Mouse (Mus musculus) stomach, embryonic 16.5 days (tissue): ENCODE data around the gene Nxnl2. TPM values are rescaled to one million over a fixed set of nuclear protein-coding genes. Genes with fewer than 3 reads are reported as not detected.

ENCODE experiments used
- ATAC-seq: fragments of 200-750 bp; cut with Nextera tagmentation; 2 replicates; pipeline ENCODE4 v1.8.0; 2017; ENCODE audit warnings: moderate number of reproducible peaks, moderate TSS enrichment; ENCODE audit not compliant: insufficient read depth, low FRiP score
- H3K27ac ChIP-seq: fragments of 300-500 bp; sonication (generic); 2 replicates; pipeline ENCODE4 v1.5.1; 2014; ENCODE audit warnings: low read length
- H3K27me3 ChIP-seq: fragments of 300-500 bp; sonication (generic); 2 replicates; pipeline ENCODE4 v1.6.1; 2014; ENCODE audit warnings: low read length, control low read depth, mixed read lengths; ENCODE audit not compliant: control insufficient read depth, insufficient read depth
- H3K36me3 ChIP-seq: fragments of 300-500 bp; sonication (generic); 2 replicates; pipeline ENCODE4 v1.6.1; 2014; ENCODE audit warnings: low read length; ENCODE audit not compliant: control insufficient read depth, insufficient read depth
- H3K4me1 ChIP-seq: fragments of 300-500 bp; sonication (generic); 2 replicates; pipeline ENCODE4 v1.6.1; 2014; ENCODE audit warnings: low read length, control low read depth, mixed read lengths; ENCODE audit not compliant: control insufficient read depth, insufficient read depth
- H3K4me2 ChIP-seq: fragments of 300-500 bp; sonication (generic); 2 replicates; pipeline ENCODE4 v1.6.1; 2014; ENCODE audit warnings: low read depth, low read length, mixed read lengths
- H3K4me3 ChIP-seq: fragments of 300-500 bp; sonication (generic); replicated peaks from 2 replicates; pipeline ENCODE4 v1.5.1; 2014; ENCODE audit warnings: mild to moderate bottlenecking, low read length
- H3K9ac ChIP-seq: fragments of 300-500 bp; sonication (generic); 2 replicates; pipeline ENCODE4 v1.6.1; 2014; ENCODE audit warnings: low read length
- H3K9me3 ChIP-seq: fragments of 300-500 bp; sonication (generic); replicated peaks from 2 replicates; pipeline ENCODE4 v1.6.1; 2016; ENCODE audit warnings: low read length, control low read depth; ENCODE audit not compliant: control insufficient read depth
- WGBS: fragments of 180-500 bp; shearing (Covaris S2); extraction: QIAGEN DNeasy Blood & Tissue Kit; methylation state at CpG from one replicate; pipeline ENCODE4 v1.1.7; 2014; 5-methylcytosine and 5-hydroxymethylcytosine counted together
- polyA plus RNA-seq: library from polyadenylated mRNA; unstranded; fragments of >200 nt; fragmentation: Nextera tagmentation; extraction: Ambion mirVana; gene quantifications from 2 replicates; pipeline ENCODE4 v1.2.1, GENCODE M21; 2015

The Nxnl2 gene
- 1.3 and 1.5 TPM in 2 replicates for polyA plus RNA-seq

DNA sequence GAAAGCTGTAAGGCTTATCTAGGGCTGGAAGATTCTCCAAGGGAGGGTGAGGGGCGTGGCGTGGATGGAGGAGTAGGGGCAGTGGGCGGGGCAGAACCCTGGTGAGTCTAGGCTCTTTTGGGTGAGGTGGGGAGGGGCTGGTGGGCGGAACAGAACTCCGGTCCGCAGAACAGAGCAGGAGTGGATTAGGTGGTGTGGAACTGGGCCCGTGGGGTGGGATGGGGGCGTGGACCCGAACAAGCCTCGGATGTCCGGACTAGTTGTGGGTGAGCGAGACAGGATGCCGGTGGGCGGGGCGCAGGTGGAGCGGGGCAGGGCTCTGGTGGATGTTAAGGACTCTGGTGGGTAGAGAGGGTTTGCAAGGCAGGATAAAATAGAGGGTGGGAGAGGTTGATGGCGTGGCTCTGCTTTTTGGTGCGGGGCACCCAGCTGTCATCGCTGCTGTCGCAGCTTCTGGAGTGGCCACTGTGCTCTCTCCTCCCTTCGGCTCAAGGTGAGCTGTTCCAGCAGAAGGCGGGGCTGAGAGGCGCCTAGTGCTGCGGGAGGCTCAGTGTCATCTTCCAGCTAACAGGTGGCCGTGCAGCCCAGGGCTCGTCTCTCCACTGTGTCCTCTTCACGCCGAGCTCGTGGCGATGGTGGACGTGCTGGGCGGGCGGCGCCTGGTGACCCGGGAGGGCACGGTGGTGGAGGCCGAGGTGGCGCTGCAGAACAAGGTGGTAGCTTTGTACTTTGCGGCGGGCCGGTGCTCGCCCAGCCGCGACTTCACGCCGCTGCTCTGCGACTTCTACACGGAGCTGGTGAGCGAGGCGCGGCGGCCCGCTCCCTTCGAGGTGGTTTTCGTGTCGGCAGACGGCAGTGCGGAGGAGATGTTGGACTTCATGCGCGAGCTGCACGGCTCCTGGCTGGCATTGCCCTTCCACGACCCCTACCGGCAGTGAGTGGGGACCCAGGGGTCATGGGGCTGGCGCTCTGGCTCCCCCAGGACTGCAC, at the start of gene Nxnl2:
Gene Nxnl2, plus strand, starts transcription at position 332 of the 990 bp plus-strand sequence.
- WGBS: under 1% methylated on average over 64 of the region's 64 CpGs
- Histone ChIP-seq H3K4me2 (peak within 1 kb of the TSS; percentile 98), H3K4me3 (peak within 1 kb of the TSS; percentile 53), H3K27me3 (peaks cover 16% of the 10 kb centered on the region; the same call in 1 of the 2 replicates), H3K4me1 (peaks cover 10% of the 10 kb centered on the region), H3K27ac (no peak within 1 kb of the TSS), H3K36me3 (no peaks in the 10 kb centered on the region), H3K9me3 (no peaks in the 10 kb centered on the region), H3K9ac (peak within 1 kb of the TSS; percentile 58)
- peak; percentile 63 for ATAC-seq

DNA sequence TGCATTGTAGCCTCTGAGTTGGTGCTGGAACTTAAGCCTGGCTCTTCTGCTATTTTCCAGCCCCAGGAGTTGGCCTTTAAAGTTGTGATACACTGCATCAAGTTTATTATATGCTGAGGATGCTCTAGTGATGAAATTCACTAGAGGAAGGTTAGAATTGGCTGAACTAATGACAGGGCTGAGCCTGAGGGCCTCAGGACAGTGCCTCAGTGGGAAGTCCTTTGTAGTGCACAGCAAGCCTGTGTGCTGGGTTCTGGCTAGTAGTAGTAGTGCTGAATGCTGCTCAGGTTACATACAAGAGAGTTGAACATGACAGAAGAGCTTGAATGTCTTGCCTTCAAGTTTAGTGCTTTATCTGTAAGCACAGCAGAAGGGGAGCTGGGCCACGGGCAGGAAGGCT, 48.9 kb upstream of the Nxnl2 start:
- no peaks in the 10 kb centered on the region for H3K9me3 ChIP-seq
- H3K27ac ChIP-seq: no peak overlapping the region
- ATAC-seq: no peak
- no peaks in the 10 kb centered on the region for H3K27me3 ChIP-seq
- WGBS: 47% methylated on average over 1 of the region's 1 CpGs
- no peak overlapping the region for H3K4me3 ChIP-seq
- peaks cover 37% of the 10 kb centered on the region for H3K4me1 ChIP-seq
- no peak overlapping the region for H3K9ac ChIP-seq
- 0 out of 2 replicates have a peak, but pooled peaks cover 3% of the 10 kb centered on the region for H3K36me3 ChIP-seq
- H3K4me2 ChIP-seq: no peak overlapping the region

DNA sequence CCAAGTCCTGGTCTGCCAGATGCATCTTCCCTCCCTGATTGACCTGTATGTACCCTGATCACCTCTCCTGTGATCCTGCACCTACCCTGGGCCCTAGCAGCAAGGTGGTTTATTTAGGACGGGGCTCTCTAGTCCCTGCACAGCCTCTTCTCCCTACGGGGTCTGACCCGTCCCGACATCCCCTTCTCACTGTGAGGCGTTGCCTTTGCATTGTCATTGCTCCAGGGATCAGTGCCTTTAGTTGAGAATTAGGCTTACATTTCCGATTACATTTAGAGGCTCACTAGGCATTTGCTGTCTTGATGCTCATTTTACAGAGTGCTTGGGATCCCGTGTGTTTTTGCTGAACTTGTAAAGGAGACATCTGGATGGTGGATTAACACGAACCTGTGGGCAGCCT, 48.1 kb upstream of the Nxnl2 start:
- H3K27me3 ChIP-seq: no peaks in the 10 kb centered on the region
- ATAC-seq: no peak
- 82% methylated on average over 8 of the region's 8 CpGs for WGBS
- no peak overlapping the region for H3K9ac ChIP-seq
- 0 out of 2 replicates have a peak, but pooled peaks cover 3% of the 10 kb centered on the region for H3K36me3 ChIP-seq
- no peak overlapping the region for H3K4me2 ChIP-seq
- H3K4me1 ChIP-seq: peaks cover 36% of the 10 kb centered on the region
- H3K4me3 ChIP-seq: no peak overlapping the region
- no peak overlapping the region for H3K27ac ChIP-seq
- H3K9me3 ChIP-seq: no peaks in the 10 kb centered on the region

DNA sequence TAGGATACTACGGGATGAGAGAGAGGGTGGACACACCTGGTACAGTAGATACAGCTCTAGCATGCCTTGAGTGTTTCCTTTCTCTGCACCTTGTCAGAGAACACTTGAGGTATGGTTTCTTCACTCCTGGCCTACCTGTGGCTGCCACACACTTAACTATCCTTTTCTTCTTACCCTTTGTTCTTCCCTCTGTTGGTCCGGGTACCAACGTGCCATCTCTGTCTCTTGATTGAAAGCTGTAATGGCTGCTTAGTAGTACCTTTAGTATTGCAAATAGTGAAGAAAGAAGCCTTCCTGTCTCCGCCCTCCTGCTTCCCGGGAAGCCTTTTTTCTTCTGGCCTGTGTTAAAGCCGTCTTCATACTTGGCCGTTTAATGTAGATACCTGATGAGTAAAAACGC, 45.5 kb upstream of the Nxnl2 start:
- Histone ChIP-seq H3K27me3 (no peaks in the 10 kb centered on the region), H3K4me1 (peaks cover 19% of the 10 kb centered on the region), H3K36me3 (0 out of 2 replicates have a peak, but pooled peaks cover 3% of the 10 kb centered on the region), H3K9me3 (no peaks in the 10 kb centered on the region), H3K27ac (no peak overlapping the region), H3K4me3 (no peak overlapping the region), H3K9ac (no peak overlapping the region), H3K4me2 (no peak overlapping the region)
- WGBS: 66% methylated on average over 8 of the region's 8 CpGs
- ATAC-seq: no peak

DNA sequence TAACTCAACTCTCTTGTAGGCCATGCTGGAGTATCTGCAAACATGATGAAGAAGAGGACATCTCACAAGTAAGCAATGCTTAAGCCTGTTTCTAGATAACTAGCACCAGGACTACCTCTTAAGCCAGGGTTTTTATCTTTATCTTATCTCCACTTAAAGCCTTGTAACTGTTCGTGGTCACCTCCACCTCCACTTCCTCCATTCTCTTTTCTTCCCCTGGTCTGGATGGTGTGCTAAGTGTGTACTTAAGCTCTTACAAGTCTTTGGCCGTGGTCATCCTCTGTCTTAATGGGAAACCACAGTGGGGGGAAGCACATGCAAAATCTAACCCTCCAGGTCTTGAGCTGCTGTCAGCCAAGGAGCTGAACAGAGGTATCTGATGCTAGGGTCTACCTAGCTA, 42.9 kb upstream of the Nxnl2 start:
- Histone ChIP-seq H3K27me3 (no peaks in the 10 kb centered on the region), H3K4me2 (no peak overlapping the region), H3K9me3 (no peaks in the 10 kb centered on the region), H3K9ac (no peak overlapping the region), H3K4me3 (no peak overlapping the region), H3K27ac (no peak overlapping the region), H3K4me1 (no peaks in the 10 kb centered on the region), H3K36me3 (0 out of 2 replicates have a peak, but pooled peaks cover 5% of the 10 kb centered on the region)
- 54% methylated on average over 2 of the region's 2 CpGs for WGBS
- no peak for ATAC-seq

DNA sequence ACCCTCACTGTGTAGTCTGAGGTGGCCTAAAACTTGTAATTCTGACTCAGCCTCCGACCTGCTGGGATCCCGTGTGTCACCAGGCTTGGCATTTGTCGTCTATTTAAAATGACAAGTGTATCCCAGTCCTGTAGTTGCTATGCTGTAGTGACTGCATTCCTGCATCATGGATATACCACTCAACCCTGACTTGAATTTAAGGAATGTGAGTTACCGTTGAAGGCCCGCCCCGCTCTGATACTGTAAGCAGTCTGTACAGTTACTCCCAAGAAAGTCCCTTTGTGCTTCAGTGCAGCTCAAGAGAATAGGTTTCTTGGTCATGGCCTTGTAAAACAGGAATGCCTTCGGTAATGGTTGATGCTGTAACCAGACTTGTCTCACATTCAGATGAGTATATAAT, 42.4 kb upstream of the Nxnl2 start:
- Histone ChIP-seq H3K27me3 (no peaks in the 10 kb centered on the region), H3K9me3 (no peaks in the 10 kb centered on the region), H3K4me2 (no peak overlapping the region), H3K9ac (no peak overlapping the region), H3K4me1 (no peaks in the 10 kb centered on the region), H3K27ac (no peak overlapping the region), H3K4me3 (no peak overlapping the region), H3K36me3 (0 out of 2 replicates have a peak, but pooled peaks cover 5% of the 10 kb centered on the region)
- ATAC-seq: no peak
- WGBS: 90% methylated on average over 7 of the region's 7 CpGs

DNA sequence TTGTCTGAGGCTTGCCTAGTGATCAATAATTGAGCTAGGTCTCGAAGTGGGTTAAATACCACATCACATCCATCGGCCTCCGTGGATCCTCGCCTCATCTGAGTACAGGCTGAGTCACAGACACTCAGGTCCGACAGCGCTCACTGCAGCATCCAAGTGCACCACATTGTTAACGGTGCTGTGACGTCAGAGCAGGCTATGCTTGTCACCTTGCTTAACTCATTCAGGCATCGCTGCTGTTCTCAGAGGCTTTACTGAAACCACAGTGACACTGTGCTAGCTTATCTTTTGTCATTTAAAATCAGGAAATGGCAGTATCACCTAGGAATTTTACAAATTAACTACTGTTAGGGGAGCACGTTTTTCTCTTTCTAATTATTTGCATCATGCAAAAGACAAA, 39.6 kb upstream of the Nxnl2 start:
- Histone ChIP-seq H3K4me2 (no peak overlapping the region), H3K36me3 (peaks cover 3% of the 10 kb centered on the region; the same call in 1 of the 2 replicates), H3K9me3 (no peaks in the 10 kb centered on the region), H3K4me3 (no peak overlapping the region), H3K27ac (no peak overlapping the region), H3K4me1 (no peaks in the 10 kb centered on the region), H3K27me3 (no peaks in the 10 kb centered on the region), H3K9ac (no peak overlapping the region)
- WGBS: 84% methylated on average over 10 of the region's 10 CpGs
- ATAC-seq: no peak

DNA sequence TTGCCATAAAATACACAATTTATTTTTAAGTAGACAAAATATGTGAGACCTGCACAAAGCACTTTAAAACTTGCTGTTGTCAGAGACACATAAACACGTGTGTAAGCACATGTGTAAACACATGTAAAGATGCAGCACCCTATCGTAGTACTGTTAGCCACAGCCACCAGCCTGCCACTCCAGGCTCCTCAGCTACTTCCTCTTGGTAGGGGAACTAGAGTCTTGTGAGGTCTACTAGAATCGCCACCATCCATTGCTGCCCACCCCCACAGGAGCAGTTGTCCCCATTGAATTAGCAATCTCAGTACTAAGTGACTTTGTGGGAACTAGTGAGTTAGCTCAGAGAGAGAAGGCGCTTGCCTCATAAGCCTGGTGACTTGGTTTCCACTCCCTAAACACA, 34.5 kb upstream of the Nxnl2 start:
- no peak overlapping the region for H3K4me2 ChIP-seq
- peaks cover 3% of the 10 kb centered on the region; the same call in 1 of the 2 replicates for H3K4me1 ChIP-seq
- H3K27ac ChIP-seq: no peak overlapping the region; the same call in 1 of the 2 replicates
- peaks cover 8% of the 10 kb centered on the region; the same call in 1 of the 2 replicates for H3K36me3 ChIP-seq
- no peak for ATAC-seq
- no peaks in the 10 kb centered on the region for H3K9me3 ChIP-seq
- H3K4me3 ChIP-seq: no peak overlapping the region
- no peak overlapping the region for H3K9ac ChIP-seq
- 76% methylated on average over 4 of the region's 4 CpGs for WGBS
- H3K27me3 ChIP-seq: no peaks in the 10 kb centered on the region
